26 mouse cellular contexts compared by ENCODE assay signal in the genomic region with DNA sequence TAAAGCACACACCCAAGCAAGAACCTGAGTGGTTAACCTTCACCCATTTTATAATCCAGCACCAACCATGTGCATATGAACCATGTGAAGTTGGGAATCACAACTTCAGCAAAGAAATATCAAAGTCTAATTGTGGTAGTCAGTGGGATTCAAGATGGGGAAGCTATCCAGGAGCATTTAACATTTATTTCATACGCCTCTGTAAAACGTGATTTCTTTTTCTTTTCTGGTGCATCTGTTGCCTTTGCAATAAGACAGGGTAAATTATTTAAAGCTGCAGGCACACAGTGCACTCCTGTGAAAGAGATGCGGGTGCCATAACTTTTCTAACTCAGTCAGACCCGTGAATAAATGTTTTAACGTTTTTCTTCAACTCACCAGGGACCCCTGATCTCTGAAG. TPM values are rescaled to one million over a fixed set of nuclear protein-coding genes. Genes with fewer than 3 reads are reported as not detected.
"Had no signal": no experiment of that assay in that cellular context is flagged by ENCODE, and none has a peak within 500 bp of the region (broad histone marks: within the 10 kb centered on the region; RNA-seq: fewer than 3 reads in every experiment).

No protein-coding gene starts in this region.

- H3K4me2 ChIP-seq: heart, embryonic 11.5 days; heart, embryonic 13.5 days; heart, embryonic 15.5 days; hindbrain, embryonic 13.5 days; hindbrain, embryonic 15.5 days; kidney, embryonic 15.5 days; limb, embryonic 12.5 days; liver, embryonic 11.5 days; liver, embryonic 13.5 days had no signal

- ATAC-seq: hindbrain, postnatal 0 days; intestine, embryonic 16.5 days had no signal

- H3K4me3 ChIP-seq: heart, adult 2 months; heart, embryonic 13.5 days; heart, embryonic 15.5 days; hindbrain, embryonic 13.5 days; hindbrain, embryonic 15.5 days; kidney, embryonic 15.5 days; layer of hippocampus, adult 2 months; limb, embryonic 10.5 days; limb, embryonic 12.5 days; liver, embryonic 13.5 days had no signal

- H3K9me3 ChIP-seq: heart, embryonic 13.5 days; heart, embryonic 15.5 days; hindbrain, embryonic 13.5 days; hindbrain, embryonic 15.5 days; kidney, embryonic 15.5 days; limb, embryonic 10.5 days; limb, embryonic 12.5 days; liver, embryonic 13.5 days had no signal

- H3K27ac ChIP-seq: heart, adult 2 months; heart, embryonic 13.5 days; heart, embryonic 15.5 days; hindbrain, embryonic 13.5 days; hindbrain, embryonic 15.5 days; hindbrain, postnatal 0 days; kidney, embryonic 15.5 days; kidney, postnatal 0 days; layer of hippocampus, adult 2 months; limb, embryonic 10.5 days; limb, embryonic 12.5 days; liver, embryonic 13.5 days had no signal

- DNase-seq: gastrocnemius, postnatal 14 days; gastrocnemius, postnatal 36 days; heart, adult 11 months; heart, adult 2 months; heart, postnatal 14 days; heart, postnatal 36 days; kidney, adult 11 months; kidney, adult 2 months; kidney, adult 9 months; kidney, postnatal 14 days; kidney, postnatal 4 days; liver; liver, embryonic 13.5 days had no signal

- H3K27me3 ChIP-seq: heart, embryonic 13.5 days; heart, embryonic 15.5 days; hindbrain, embryonic 13.5 days; hindbrain, embryonic 15.5 days; kidney, embryonic 15.5 days; limb, embryonic 12.5 days; liver, embryonic 13.5 days had no signal

- H3K4me1 ChIP-seq: heart, embryonic 13.5 days; heart, embryonic 15.5 days; liver, embryonic 13.5 days had no signal

- H3K36me3 ChIP-seq: heart, embryonic 13.5 days; heart, embryonic 15.5 days; hindbrain, embryonic 13.5 days; hindbrain, embryonic 15.5 days; kidney, embryonic 15.5 days; limb, embryonic 10.5 days; limb, embryonic 12.5 days; liver, embryonic 13.5 days had no signal

- H3K9ac ChIP-seq: heart, embryonic 13.5 days; heart, embryonic 15.5 days; hindbrain, embryonic 13.5 days; hindbrain, embryonic 15.5 days; kidney, embryonic 15.5 days; limb, embryonic 12.5 days; liver, embryonic 13.5 days had no signal

RNA-seq across cellular contexts. Expression of gene Rimbp2, which starts 58.4 kb away (rescaled TPM):
- polyA plus RNA-seq: kidney, postnatal 0 days; liver, embryonic 13.5 days had no signal
